Mouse (Mus musculus): Measurements from ENCODE around the gene Arfip1.

GRCm38 (mm10) chr3:84450651-84451050 lies 131.8 kb downstream of the Arfip1 start:
- TF ChIP-seq POLR2A (IDR thresholded peaks at IDR 0.05; ENCODE audit: insufficient read depth, low read depth, low read length) (no peak), CTCF (IDR thresholded peaks at IDR 0.05; ENCODE audit: insufficient read depth, low read depth, low read length) (no peak)
